8 mouse cellular contexts compared by ENCODE assay signal in the genomic region with DNA sequence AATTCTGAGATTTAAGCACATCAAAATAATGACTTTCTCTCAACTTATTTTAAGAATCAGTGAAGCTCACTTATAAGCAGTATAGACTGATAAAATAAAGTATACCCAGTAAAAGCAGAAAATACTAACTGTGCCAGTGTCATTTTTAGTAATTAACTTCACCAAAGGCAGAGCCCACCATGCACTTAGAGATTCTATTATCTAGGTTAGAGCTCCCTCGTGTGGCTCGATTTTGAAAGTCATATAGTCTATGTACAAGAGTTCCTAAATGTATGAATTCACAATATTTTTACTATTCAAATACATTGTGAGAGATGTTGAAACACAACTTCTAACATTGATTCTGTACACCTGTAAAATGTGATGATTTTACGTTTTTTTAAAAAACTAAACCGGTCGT.
DNase-seq lines count a peak whose midpoint lies in the region; ATAC-seq lines count a peak whose summit lies in the region.

No protein-coding gene starts in this region.

- no peak overlapping the region for H3K9ac ChIP-seq in limb, embryonic 11.5 days (ENCODE audit: low read length)

- H3K9me3 ChIP-seq in hindbrain, embryonic 10.5 days: no peaks in the 10 kb centered on the region
- no peaks in the 10 kb centered on the region for H3K9me3 ChIP-seq in limb, embryonic 11.5 days (ENCODE audit: control insufficient read depth, low read length)

- no peaks in the 10 kb centered on the region for H3K27me3 ChIP-seq in hindbrain, embryonic 10.5 days (ENCODE audit: insufficient read depth, poor library complexity, severe bottlenecking)
- H3K27me3 ChIP-seq in limb, embryonic 11.5 days (ENCODE audit: control insufficient read depth, insufficient read depth, low read length): no peaks in the 10 kb centered on the region

- WGBS in hindbrain, embryonic 10.5 days: 10% methylated on average over 5 of the region's 5 CpGs
- WGBS in limb, embryonic 11.5 days: 6% methylated on average over 5 of the region's 5 CpGs

- H3K27ac ChIP-seq in hindbrain, embryonic 10.5 days: no peak overlapping the region
- H3K27ac ChIP-seq in limb, embryonic 11.5 days (replicated peaks; ENCODE audit: low read depth, low read length): no peak overlapping the region

- ATAC-seq in limb, embryonic 11.5 days (ENCODE audit: insufficient number of reproducible peaks, low FRiP score, low TSS enrichment, low read depth): no peak

- peak; percentile 21 for DNase-seq in adrenal gland, postnatal 10 days
- no peak for DNase-seq in adrenal gland, postnatal 4 days (ENCODE audit: low spot score in 2 of 2)
- peak; percentile 14 for DNase-seq in thymus, postnatal 0 days (ENCODE audit: low spot score)
- DNase-seq in thymus, adult 18-20 months: no peak
- peak; percentile 4 for DNase-seq in hindbrain, embryonic 10.5 days (ENCODE audit: low spot score)
- DNase-seq in limb, embryonic 11.5 days (ENCODE audit: low spot score): peak; percentile 66
- DNase-seq in right cerebral cortex, postnatal 14 days: peak; percentile 37
- no peak for DNase-seq in gastrocnemius, adult 18-20 months (ENCODE audit: low spot score)

- H3K4me1 ChIP-seq in hindbrain, embryonic 10.5 days (replicated peaks): no peaks in the 10 kb centered on the region
- no peaks in the 10 kb centered on the region for H3K4me1 ChIP-seq in limb, embryonic 11.5 days (ENCODE audit: control insufficient read depth, insufficient read depth, low read length)

- H3K36me3 ChIP-seq in hindbrain, embryonic 10.5 days: no peaks in the 10 kb centered on the region
- H3K36me3 ChIP-seq in limb, embryonic 11.5 days (ENCODE audit: control insufficient read depth, insufficient read depth, low read length): no peaks in the 10 kb centered on the region

- no peak overlapping the region for H3K4me3 ChIP-seq in hindbrain, embryonic 10.5 days
- no peak overlapping the region for H3K4me3 ChIP-seq in limb, embryonic 11.5 days (ENCODE audit: low read depth, low read length)

- no peak overlapping the region for H3K4me2 ChIP-seq in limb, embryonic 11.5 days (ENCODE audit: low read depth, severe bottlenecking)

Comparison
In these comparisons a context has a peak if more than half of its experiments do, and no peak if none do; other contexts are left out.
1. DNase-seq: peak in adrenal gland, postnatal 10 days (single experiment), thymus, postnatal 0 days (single experiment), hindbrain, embryonic 10.5 days (single experiment), limb, embryonic 11.5 days (single experiment) and right cerebral cortex, postnatal 14 days (single experiment); none in adrenal gland, postnatal 4 days (0 of 2), thymus, adult 18-20 months (0 of 2) and gastrocnemius, adult 18-20 months (single experiment).